Mouse (Mus musculus) liver, embryonic 14.5 days (tissue): ENCODE results near the gene Wipf3. TPM values are rescaled to one million over a fixed set of nuclear protein-coding genes. Genes with fewer than 3 reads are reported as not detected.

Experiments
- ATAC-seq: fragments of 200-750 bp; cut with Nextera tagmentation; 2 replicates; pipeline ENCODE4 v1.8.0; 2017; ENCODE audit warnings: moderate number of reproducible peaks, mild to moderate bottlenecking, moderate library complexity; ENCODE audit not compliant: insufficient read depth
- DNase-seq, 3 experiments: peaks; one replicate each; pipeline ENCODE4 v3.0.0-alpha.2; 2012 to 2013; ENCODE audit warnings: low read depth in 3 of 3, low spot score in 3 of 3
- H3K27ac ChIP-seq: fragments of 300-500 bp; sonication (generic); 2 replicates; pipeline ENCODE4 v1.5.1; 2014; ENCODE audit warnings: moderate library complexity, mild to moderate bottlenecking, control low read depth, inconsistent platforms
- H3K27me3 ChIP-seq: fragments of 300-500 bp; sonication (generic); 2 replicates; pipeline ENCODE4 v1.6.1; 2014; ENCODE audit warnings: mild to moderate bottlenecking, low read length, moderate library complexity; ENCODE audit not compliant: control insufficient read depth, insufficient read depth
- H3K36me3 ChIP-seq: fragments of 300-500 bp; sonication (generic); replicated peaks from 2 replicates; pipeline ENCODE4 v1.6.1; 2014; ENCODE audit warnings: low read depth; ENCODE audit not compliant: control insufficient read depth, insufficient read depth
- H3K4me1 ChIP-seq, 2 experiments: fragments of 200-500 bp in 1 of 2; fragments of 300-500 bp in 1 of 2; sonication (generic) in 1 of 2; replicated peaks; 2 replicates each; pipeline ENCODE4 v1.6.1; 2012 to 2014; ENCODE audit warnings: antibody characterized with exemption in 1 of 2, inconsistent platforms in 1 of 2, low read length in 1 of 2; ENCODE audit not compliant: control insufficient read depth in 2 of 2, insufficient read depth in 2 of 2
- H3K4me2 ChIP-seq: fragments of 300-500 bp; sonication (generic); 2 replicates; pipeline ENCODE4 v1.6.1; 2014; ENCODE audit warnings: low read depth, mild to moderate bottlenecking, control low read depth, moderate library complexity
- H3K4me3 ChIP-seq, 2 experiments: fragments of 200-500 bp in 1 of 2; fragments of 300-500 bp in 1 of 2; sonication (generic) in 1 of 2; 2 replicates each; pipeline ENCODE4 v1.5.1; 2012 to 2014; ENCODE audit warnings: low read depth in 2 of 2, low read length in 2 of 2, mild to moderate bottlenecking in 2 of 2, control low read depth in 1 of 2, inconsistent platforms in 1 of 2, moderate library complexity in 1 of 2; ENCODE audit not compliant: insufficient read depth in 1 of 2
- H3K9ac ChIP-seq: fragments of 300-500 bp; sonication (generic); replicated peaks from 2 replicates; pipeline ENCODE4 v1.6.1; 2014; ENCODE audit warnings: mild to moderate bottlenecking, control low read depth, moderate library complexity
- H3K9me3 ChIP-seq: fragments of 300-500 bp; sonication (generic); 2 replicates; pipeline ENCODE4 v1.6.1; 2016; ENCODE audit warnings: low read length, mixed read lengths; ENCODE audit not compliant: control insufficient read depth
- CTCF ChIP-seq: IDR thresholded peaks from 2 replicates; pipeline ENCODE4 v1.5.1; 2016; ENCODE audit warnings: antibody characterized with exemption, low read depth, control low read depth
- EP300 ChIP-seq: IDR thresholded peaks from 2 replicates; pipeline ENCODE4 v1.6.1; 2016; ENCODE audit warnings: antibody characterized with exemption, low read depth
- WGBS: fragments of 180-500 bp; shearing (Covaris S2); extraction: QIAGEN DNeasy Blood & Tissue Kit; methylation state at CpG from one replicate; pipeline ENCODE4 v1.1.7; 2014; ENCODE audit not compliant: insufficient replicate concordance; 5-methylcytosine and 5-hydroxymethylcytosine counted together
- polyA plus RNA-seq, 2 experiments: library from polyadenylated mRNA; depleted of rRNA in 1 of 2; stranded (reverse) in 1 of 2; unstranded in 1 of 2; fragments of >200 nt; fragmentation: Nextera tagmentation in 1 of 2; extraction: Ambion mirVana in 1 of 2; gene quantifications; 2 replicates each; pipeline versions ENCODE4 v1.2.1 to v1.2.3; 2012 to 2014

Wipf3 gene
- polyA plus RNA-seq (2012; rRNA removed) (0.16 and 0.19 TPM in 2 replicates), polyA plus RNA-seq (2014; fragmentation: Nextera tagmentation; extraction: Ambion mirVana) (0.09 TPM in 2 replicates)

DNA sequence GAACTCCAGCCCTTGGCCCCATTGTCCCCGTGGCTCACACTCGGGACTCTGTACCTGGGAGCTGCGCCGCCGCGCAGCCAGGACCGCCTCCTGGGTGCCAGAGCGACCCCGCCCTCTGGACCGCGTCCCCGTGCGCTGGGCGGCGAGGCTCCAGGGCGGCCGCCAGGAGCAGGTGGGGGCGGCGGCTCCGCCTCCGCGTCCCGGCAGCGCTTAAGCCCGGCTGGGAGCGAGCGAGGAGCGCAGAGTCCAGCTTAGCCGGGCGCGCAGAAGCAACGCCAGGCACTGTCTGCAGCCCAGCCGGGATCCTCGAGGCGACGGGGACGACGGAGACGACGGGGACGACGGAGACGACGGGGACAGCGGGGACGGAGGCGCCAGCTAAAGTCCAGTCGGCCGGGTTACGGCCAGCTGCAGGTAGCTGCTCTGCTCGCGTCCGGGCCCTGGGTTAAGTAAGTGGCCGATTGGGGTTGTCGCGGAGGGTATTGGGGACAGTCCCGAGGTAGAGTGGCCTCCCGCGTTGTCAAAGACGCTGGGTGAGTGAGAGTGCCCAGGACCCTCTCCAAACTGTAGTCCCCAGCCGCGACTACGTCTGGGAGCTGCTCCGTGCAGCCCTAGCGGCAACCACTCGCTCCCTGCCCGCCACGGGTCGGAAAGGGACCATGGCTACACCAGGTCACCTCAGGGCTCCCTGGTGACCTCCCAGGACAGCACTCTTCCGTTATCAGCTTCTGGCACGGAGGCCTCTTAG is at the start of gene Wipf3:
Gene Wipf3, plus strand, starts transcription at position 157 of the 748 bp plus-strand sequence.
- DNase-seq: peak in 1 of 3 experiments; percentile 7
- H3K27me3 ChIP-seq: peaks cover 26% of the 10 kb centered on the region
- H3K4me2 ChIP-seq: peak within 1 kb of the TSS; percentile 53
- H3K4me1 ChIP-seq: no peaks in the 10 kb centered on the region
- TF ChIP-seq EP300 (no peak), CTCF (no peak)
- peak within 1 kb of the TSS; percentile 36 to 41 for H3K4me3 ChIP-seq
- no peak within 1 kb of the TSS for H3K27ac ChIP-seq
- under 1% methylated on average over 71 of the region's 71 CpGs for WGBS
- no peak within 1 kb of the TSS for H3K9ac ChIP-seq
- ATAC-seq: peak; percentile 68
- H3K9me3 ChIP-seq: no peaks in the 10 kb centered on the region
- no peaks in the 10 kb centered on the region for H3K36me3 ChIP-seq

DNA sequence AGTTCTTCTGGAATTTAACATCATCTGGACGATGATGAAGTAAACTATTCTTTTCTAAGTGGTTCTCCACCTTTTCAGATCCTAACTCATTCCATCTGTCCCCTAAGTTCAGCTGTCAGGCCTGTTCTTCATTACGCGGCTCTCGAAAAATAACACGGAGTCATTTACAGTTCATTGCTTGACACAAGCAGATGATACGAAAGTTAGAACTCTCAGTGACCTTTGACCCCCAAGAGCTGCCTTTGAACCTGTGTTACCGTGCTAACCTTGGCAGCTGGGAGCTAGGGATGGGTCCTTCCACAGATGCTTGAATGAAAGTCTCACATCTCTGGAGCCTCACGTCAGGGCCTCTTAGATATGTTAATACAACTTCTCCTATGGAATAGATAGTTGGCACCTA is 46.8 kb upstream of the Wipf3 start:
- WGBS: 61% methylated on average over 8 of the region's 8 CpGs
- no peak for ATAC-seq
- DNase-seq: no peak

GRCm38 (mm10) chr6:54383893-54384524 is 45.4 kb upstream of the Wipf3 start:
- no peak overlapping the region for H3K27ac ChIP-seq
- DNase-seq: no peak
- H3K4me2 ChIP-seq: no peak overlapping the region
- no peaks in the 10 kb centered on the region for H3K9me3 ChIP-seq
- H3K36me3 ChIP-seq: no peaks in the 10 kb centered on the region
- 58% methylated on average over 12 of the region's 12 CpGs for WGBS
- ATAC-seq: no peak
- no peaks in the 10 kb centered on the region for H3K27me3 ChIP-seq
- no peak overlapping the region for H3K9ac ChIP-seq
- TF ChIP-seq CTCF: no peak
- no peak for TF ChIP-seq EP300
- no peak overlapping the region for H3K4me3 ChIP-seq
- H3K4me1 ChIP-seq: no peaks in the 10 kb centered on the region

More for the DNA sequence above, 46.8 kb upstream of the Wipf3 start:
- Histone ChIP-seq H3K9ac (no peak overlapping the region), H3K4me2 (no peak overlapping the region), H3K36me3 (no peaks in the 10 kb centered on the region), H3K4me3 (no peak overlapping the region), H3K27ac (no peak overlapping the region), H3K9me3 (no peaks in the 10 kb centered on the region), H3K4me1 (no peaks in the 10 kb centered on the region), H3K27me3 (no peaks in the 10 kb centered on the region)
- TF ChIP-seq CTCF: no peak
- TF ChIP-seq EP300: no peak

- no peak overlapping the region for H3K4me2 ChIP-seq
- H3K36me3 ChIP-seq: no peaks in the 10 kb centered on the region
- ATAC-seq: no peak
- H3K4me1 ChIP-seq: no peaks in the 10 kb centered on the region
- no peak overlapping the region for H3K4me3 ChIP-seq
- no peaks in the 10 kb centered on the region for H3K27me3 ChIP-seq
- TF ChIP-seq CTCF (no peak), EP300 (no peak)
- WGBS: 60% methylated on average over 1 of the region's 1 CpGs
- no peak overlapping the region for H3K27ac ChIP-seq
- no peaks in the 10 kb centered on the region for H3K9me3 ChIP-seq
- H3K9ac ChIP-seq: no peak overlapping the region
- DNase-seq: no peak
Measured at GRCm38 (mm10) chr6:54384777-54385176, 44.6 kb upstream of the Wipf3 start.

DNA sequence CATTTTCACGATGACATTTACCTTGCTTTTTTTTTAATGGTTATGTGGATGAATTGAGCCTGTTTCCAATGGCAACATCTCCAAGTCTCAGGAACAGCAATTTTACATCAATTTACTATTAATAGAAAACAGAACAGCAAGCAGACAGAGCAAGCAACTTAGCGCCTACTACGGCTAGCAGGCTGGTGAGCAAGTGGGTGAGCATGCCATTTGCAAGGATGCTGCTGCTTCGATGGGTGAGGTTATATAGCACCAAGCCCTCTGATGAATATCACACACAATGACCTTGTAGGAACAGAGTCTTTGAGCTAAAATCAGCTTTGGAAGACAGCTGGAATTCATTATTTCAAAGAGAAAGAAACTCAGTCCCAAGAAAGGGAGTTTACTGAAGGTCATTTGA is 43.0 kb upstream of the Wipf3 start:
- TF ChIP-seq EP300 (no peak), CTCF (no peak)
- no peak overlapping the region for H3K4me2 ChIP-seq
- H3K4me1 ChIP-seq: no peaks in the 10 kb centered on the region
- no peak for DNase-seq
- no peaks in the 10 kb centered on the region for H3K9me3 ChIP-seq
- no peak overlapping the region for H3K9ac ChIP-seq
- no peaks in the 10 kb centered on the region for H3K27me3 ChIP-seq
- WGBS: 68% methylated on average over 4 of the region's 4 CpGs
- ATAC-seq: no peak
- no peak overlapping the region for H3K27ac ChIP-seq
- H3K36me3 ChIP-seq: no peaks in the 10 kb centered on the region
- H3K4me3 ChIP-seq: no peak overlapping the region
